Mouse (Mus musculus) right cerebral cortex, postnatal 36 days (tissue): ENCODE data around the gene Gm10097.

Experiments used
- DNase-seq, 2 experiments: peaks; one replicate each; pipeline ENCODE4 v3.0.0; 2022; ENCODE audit warnings: low spot score in 2 of 2, mixed read lengths in 1 of 2

The Gm10097 gene

DNA sequence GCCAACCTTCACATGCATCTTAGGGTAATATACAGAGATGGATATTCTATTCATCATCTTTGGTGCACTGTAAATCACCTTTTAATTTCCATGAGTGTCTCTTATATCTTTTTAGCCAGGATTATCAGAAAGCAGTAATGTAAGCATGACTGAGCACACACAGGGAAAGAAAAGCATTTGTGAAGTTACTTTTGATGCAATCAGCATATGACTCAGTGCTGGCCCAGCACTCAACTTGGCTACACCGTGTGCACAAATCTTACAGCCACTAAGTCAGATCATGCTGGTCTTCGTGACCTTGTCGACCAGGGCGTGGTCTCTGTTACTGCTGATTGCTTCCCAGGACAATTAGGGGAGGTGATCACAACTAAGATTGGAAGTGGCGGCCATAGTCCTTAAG lies 16.8 kb downstream of the Gm10097 start:
- no peak for DNase-seq

DNA sequence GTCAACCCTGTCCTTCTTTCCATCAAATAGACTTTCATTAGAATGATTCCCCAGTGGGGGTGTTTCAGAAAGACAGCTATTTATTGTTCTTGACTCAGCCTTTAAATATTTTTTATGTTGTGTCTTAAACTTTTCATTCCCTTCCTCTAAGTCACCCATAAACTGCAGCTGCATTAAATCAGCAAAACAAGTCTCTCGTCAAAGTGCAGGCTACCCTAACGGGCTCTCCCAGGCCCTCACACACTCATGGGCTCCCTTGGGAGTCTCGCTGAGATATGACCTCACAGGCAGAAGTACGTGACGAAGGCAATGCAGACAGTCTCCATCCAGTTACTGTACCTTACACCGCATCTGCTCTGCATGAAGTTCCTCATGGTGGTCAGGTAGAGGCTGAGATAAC lies 17.3 kb downstream of the Gm10097 start:
- no peak for DNase-seq

DNA sequence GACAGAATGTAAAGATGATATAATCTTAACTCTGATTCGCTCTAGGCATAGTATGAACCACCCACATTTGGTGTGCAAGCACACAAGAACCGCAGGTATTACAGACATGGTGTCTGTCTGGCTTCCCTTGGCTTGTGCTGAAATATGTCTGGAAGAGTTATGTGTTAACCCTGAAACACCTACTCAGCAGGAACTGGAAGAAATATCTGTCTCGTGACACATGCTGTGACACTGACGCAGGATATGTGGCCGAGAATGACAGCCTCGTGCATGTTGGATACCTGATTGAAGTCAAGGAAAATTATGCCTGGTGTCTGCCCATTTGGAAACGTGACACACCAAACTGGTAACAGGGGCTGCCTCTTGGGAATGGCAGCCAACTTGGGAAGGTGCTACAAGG lies 18.3 kb downstream of the Gm10097 start:
- DNase-seq = no peak

DNA sequence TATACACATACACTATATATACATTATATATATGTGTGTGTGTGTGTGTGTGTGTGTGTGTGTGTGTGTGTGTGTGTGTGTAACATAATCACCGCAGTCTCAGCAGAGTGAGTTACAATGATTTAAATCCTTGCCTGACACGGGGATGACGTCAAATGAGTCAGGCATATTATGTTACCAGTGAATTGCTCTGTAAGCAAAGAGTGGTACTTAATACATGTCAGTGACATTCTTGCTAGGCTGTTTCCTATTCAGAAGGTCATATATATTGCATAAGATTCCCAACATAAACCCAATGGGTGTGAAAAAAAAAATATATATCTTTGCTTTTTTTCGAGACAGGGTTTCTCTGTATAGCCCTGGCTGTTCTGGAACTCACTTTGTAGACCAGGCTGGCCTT lies 20.1 kb downstream of the Gm10097 start:
- DNase-seq = no peak

DNA sequence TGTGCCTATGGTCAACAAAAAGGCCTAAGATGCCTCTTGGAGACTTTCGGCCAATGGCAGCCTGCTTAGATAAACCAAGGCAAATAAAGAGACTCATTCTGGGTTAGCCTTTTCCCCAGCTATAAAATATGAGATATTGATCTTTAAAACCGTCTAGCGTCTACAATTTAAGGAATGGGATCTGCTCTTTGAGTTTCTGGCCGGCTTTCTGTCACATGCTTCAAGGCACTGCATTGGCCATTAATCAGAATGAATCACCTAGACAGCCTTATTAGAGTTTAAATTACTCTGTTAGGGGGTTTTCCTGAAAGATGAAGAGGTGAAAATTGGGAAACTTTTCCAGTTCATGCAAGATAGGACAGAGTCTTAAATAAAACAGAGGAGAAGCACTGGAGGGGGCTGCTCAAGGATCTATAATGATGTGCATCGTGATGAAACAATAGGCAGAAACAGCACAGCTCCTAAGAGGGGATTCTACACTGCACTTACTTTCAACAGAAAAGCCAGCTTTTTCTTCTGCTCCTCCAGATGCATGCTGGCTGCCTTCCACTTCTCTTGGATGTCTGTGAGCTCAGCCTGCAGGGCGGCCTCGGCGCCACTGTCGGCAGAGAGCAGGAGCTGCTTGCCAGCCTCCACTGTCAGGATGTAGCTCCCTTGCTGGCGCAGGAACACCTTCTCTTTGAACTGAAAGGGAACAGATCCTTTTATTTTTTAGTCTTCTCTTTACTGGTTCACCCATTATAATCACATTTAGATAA lies 28.2 kb downstream of the Gm10097 start:
- DNase-seq = peak in 1 of 2 experiments; percentile 24

DNA sequence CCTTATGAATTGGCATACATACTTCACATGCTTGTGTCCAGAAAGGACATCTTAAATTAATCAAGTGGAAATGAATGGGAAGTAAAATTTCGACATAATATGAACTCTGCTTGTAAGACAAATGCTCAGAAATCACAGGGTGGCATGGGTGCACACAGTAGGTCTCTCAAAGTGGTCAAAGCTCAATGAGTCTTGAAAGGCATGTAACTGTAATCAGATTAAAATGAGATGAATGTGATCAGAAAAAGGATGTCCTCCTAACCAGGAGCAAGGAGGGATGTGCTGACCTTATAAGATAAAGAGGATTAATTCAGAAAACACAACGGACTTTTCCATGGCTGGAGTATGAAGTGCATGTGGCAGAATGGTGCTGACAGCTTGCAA lies 28.8 kb downstream of the Gm10097 start:
- DNase-seq = no peak

DNA sequence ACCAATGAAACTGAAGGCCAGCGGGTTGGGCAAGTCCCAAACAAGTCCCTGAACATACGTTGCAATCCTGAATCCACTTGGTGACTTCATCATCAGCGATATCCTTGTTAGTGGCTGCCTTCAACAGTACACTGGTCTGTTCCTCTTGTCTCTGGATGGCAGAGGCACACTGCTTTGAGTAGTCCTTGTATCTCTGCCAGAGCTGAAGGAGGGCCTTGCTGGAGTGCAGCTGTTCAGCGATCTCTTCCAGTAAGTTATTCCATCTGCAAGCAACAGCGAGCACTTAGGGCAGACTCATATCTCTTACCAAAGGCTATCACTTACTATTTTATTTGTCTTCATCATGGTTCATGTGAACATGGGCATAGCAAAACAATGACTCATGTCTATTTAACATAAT lies 41.8 kb downstream of the Gm10097 start:
- no peak for DNase-seq

DNA sequence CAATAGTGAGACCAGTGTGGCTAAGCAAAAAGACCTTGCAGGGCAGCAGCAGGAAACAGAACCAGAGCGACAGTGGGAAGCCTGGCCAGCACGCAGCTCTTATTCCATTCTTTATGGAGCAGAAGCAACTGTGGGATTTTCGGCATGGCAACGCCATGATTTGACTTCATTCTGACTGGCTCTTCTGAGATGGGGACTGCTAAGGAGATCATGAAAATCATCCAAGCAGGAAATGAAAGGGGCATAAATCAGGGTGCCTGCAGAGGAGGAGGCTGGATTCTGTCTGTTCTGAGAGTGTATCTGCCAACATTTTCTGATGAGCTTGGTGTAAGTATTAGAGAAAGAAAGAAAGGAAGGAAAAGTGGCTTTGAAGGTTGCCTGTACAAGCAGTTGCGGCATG lies 47.2 kb downstream of the Gm10097 start:
- DNase-seq = no peak

DNA sequence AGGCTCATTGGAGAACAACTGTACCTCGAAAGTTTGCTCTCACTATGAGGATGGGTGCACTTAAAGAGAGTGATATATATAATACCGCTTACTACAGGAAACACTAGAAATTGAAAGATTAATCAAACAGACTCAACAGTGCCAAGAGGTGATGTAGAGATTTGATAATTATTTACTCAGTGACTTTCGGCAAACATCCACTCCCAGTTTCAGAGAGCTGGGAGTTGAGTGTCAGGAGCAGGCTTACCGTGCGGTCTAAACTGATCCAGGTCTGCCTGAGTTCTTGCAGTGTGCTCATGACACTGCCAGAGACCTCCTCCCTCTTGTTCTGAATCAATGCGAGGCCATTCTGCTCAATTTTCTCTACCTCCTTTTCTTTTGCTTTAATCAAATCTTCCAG lies 47.7 kb downstream of the Gm10097 start:
- no peak for DNase-seq
